Mouse (Mus musculus) mature B cell (primary cell): ENCODE data around the gene Gm45713.
"Not testable (repeated sequence)": the region's sequence is repeated elsewhere in the genome, so short reads cannot be mapped to it uniquely, and the experiment has no call there.

Source experiments
- in situ Hi-C: fragments of 300-500 bp; cut with MboI; formaldehyde crosslinking; loops from 2 replicates; pipeline ENCODE4 v1.14.3; 2019

Gene Gm45713

GRCm38 (mm10) chr7:45135993-45136567, at the start of gene Gm45713, which contains the start of gene Flt3l:
TSS of gene Gm45713 (minus strand) at chr7:45136231.
TSS of gene Flt3l (minus strand) at chr7:45136432.
- in situ Hi-C loops = no loop called here

- in situ Hi-C loops = no loop called here
Observed at GRCm38 (mm10) chr7:45183672-45184071, 47.6 kb upstream of the Gm45713 start.

DNA sequence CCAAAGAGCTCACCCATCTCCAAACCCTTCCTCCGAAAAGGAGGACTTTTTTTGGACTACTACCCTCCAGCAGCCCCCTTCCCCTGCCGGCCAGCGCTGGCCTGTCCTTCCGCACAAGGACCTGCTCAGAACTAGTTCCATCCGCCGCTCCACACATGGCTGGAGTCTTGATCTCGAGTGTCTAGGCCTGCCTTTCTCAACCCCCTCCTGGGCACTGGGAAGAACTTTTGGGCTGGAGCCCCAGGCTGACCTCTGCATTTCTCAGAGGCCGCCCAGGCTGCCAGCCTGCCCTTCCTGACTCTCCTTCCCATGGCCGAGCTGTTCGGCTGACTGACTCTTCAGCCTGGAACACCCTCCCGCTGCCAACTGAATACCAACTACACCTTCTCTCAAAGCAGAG, 46.6 kb upstream of the Gm45713 start:
- in situ Hi-C loops = no loop called here

DNA sequence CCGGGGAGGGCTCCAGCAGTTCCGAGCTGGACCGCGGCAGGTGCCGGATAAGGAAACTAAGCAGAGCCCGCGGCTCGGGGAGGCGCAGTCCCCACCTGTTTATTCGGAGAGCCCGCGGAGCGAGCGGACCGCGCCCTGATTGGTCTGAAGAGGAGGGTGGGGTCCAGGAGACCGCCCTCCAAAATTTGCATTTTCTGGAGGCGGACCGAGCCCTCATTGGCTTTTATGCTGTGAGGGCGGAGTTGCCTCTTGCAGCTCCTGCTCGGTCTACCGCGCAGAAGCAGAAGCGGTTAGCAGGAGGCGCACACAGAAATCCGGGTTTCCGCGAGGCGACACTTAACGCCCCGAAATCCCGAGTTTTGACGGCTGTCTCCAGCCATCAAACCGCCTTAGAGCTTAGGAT, 46.2 kb upstream of the Gm45713 start:
- in situ Hi-C loops = no loop called here

GRCm38 (mm10) chr7:45181540-45181939, 45.5 kb upstream of the Gm45713 start:
- in situ Hi-C loops = no loop called here

GRCm38 (mm10) chr7:45180896-45181477, 45.0 kb upstream of the Gm45713 start, which contains the start of gene Pth2:
TSS of gene Pth2 (plus strand) at chr7:45180995.
- in situ Hi-C loops = no loop called here

- in situ Hi-C loops = no loop called here
Observed at GRCm38 (mm10) chr7:45179469-45179868, 43.4 kb upstream of the Gm45713 start, which contains the start of gene Gfy. TSS of gene Gfy (minus strand) at chr7:45179569.

- in situ Hi-C loops = no loop called here
Observed at GRCm38 (mm10) chr7:45178550-45178949, 42.5 kb upstream of the Gm45713 start.

- in situ Hi-C loops = no loop called here
Observed at GRCm38 (mm10) chr7:45176356-45176755, 40.3 kb upstream of the Gm45713 start.

DNA sequence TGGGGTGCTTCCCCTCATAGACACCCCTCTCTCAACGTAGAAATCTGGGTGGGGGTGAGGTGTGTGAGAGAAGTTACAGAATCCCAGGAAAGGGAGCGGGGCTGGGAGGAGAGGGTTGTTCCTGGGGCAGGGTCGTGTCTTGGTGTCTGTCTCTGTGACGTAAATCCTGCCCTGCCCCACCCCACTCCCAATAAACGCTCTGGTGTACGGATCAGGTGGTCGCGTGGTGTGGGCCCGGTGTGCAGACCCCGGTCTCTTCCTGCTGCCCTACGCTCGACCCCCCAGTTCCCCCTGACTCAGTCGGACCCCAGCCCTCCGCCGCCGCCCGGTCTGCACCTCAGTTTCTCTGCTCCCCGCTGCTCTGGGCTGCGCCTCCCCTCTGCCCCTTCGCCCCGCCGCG, 39.9 kb upstream of the Gm45713 start:
- in situ Hi-C loops = no loop called here

DNA sequence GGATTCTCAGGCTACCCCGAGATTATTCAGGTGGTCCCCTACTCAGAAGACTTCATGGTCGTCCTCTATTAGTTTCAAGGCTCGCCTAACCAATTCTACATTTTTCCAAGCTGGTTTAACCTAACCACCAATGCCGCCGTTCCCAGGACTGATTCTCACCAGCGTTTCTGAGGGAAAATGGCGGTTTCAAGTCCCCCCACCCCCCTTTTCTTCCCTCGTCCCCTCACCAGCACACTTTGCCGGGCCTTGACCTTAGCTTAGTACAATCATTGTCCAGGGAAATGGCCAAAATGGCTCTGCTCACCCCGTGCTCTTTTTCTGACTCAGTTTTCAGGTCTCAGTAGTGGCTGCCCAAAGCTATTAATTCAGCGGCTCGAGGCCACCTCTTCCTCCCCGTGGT, 39.4 kb upstream of the Gm45713 start:
- in situ Hi-C loops = no loop called here

DNA sequence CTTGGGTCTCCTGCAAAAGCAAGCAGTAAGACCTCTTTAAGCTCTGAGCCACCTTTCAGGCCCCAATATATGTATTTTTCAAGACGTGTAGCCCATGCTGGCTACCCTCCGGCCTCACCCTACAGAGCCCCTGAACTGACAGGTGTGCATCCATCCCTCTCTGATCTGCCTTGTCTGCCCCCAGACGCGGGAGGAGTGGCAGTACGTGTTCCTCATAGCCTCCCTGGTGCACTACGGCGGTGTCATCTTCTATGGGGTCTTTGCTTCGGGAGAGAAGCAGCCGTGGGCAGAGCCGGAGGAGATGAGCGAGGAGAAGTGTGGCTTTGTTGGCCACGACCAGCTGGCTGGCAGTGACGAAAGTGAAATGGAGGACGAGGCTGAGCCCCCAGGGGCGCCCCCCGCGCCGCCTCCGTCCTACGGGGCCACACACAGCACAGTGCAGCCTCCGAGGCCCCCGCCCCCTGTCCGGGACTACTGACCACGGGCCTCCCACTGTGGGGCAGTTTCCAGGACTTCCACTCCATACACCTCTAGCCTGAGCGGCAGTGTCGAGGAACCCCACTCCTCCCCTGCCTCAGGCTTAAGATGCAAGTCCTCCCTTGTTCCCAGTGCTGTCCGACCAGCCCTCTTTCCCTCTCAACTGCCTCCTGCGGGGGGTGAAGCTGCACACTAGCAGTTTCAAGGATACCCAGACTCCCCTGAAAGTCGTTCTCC, 38.7 kb upstream of the Gm45713 start:
- in situ Hi-C loops = no loop called here

- in situ Hi-C loops = not testable (repeated sequence)
Observed at GRCm38 (mm10) chr7:45173772-45174171, 37.7 kb upstream of the Gm45713 start.

DNA sequence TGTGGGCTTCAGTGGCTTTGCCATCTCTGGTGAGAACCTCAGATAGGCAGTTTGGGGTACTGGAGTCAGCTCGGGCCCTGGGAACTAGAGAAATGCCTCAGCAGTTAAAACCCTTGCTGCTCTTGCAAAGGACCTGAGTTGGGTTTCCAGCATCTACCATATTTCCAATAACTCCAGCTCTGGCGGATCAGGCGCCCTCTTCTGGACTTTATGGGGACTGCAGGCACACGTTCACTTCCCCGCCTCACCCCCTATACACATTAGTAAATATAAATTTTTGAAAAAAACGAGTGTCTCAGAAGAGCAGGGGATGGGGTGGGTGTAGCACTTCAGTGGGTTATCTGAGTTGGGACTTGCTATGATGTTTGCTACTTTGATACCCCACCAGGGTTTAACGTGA, 36.9 kb upstream of the Gm45713 start:
- in situ Hi-C loops = no loop called here

DNA sequence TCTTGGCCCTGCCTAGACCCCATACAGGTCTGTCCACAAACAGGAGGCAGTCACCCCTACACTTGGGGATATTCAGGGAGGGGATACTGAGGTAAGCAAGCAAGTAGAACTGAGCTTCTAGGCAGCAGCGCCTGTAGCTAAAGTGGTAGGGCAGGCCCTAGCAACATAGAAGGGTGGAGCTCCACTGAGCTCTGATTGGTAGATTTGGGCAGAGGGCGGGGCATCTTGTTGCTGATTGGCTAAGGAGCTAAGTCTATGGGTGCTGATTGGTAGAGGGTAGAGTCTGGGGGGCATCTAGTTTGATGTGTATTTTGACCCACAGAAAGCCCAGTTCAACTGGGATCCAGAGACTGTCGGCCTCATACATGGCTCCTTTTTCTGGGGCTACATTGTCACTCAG, 33.5 kb upstream of the Gm45713 start:
- in situ Hi-C loops = no loop called here

DNA sequence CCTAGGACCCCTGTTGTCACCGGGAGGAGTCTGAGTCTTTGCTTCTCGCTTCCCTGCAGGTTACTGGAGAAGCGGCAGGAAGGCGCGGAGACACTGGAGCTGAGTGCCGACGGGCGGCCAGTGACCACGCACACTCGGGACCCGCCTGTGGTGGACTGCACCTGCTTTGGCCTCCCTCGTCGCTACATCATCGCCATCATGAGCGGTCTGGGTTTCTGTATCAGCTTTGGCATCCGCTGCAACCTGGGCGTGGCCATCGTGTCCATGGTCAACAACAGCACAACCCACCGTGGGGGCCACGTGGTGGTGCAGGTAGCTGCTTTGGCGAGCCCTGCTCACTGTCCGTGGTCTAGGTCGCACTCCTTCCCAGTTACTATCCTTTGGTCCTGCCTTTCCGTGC, 32.6 kb upstream of the Gm45713 start:
- in situ Hi-C loops = no loop called here

GRCm38 (mm10) chr7:45167761-45168445, 31.9 kb upstream of the Gm45713 start:
- in situ Hi-C loops = no loop called here

DNA sequence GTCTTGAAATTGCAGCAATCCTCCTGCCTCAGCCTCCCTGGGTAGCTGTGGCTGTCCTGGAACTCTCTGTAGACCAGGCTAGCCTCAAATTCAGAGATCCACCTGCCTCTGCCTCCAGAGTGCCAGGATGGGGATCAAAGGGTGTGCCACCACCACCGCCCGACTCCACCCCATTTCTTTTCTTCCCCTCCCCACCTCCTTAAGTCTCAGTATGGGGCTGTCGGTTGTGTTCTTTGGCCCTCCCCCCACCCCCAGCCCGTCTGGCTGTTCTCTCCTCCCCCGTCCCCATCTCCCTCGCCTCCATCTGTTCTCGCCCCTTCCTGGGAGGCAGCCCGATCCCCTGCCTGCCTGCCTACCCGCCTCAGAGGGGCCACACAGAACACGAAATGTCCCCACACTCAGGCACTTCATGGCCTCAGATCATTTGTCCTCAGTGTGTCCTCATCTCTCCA, 30.9 kb upstream of the Gm45713 start:
- in situ Hi-C loops = no loop called here

DNA sequence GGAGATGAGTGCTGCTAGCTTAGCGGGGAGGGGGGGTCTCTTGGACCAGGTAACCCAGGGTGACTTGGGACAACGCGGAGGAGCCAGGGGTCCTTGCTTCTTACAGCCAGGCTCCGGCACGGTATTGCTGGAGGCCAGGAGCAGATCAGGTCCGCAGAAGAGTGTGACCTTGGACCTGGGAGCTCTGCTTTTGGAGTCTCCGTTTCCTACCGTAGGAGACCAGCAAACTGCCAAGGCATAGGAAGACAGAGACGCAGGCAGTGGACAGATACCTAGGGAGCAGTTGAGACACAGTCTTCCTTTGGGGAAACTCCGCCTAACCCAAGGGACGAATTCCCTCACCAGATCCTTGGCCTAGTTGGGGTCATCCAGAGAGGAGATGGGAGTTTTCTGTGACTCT, 29.7 kb upstream of the Gm45713 start:
- in situ Hi-C loops = no loop called here

DNA sequence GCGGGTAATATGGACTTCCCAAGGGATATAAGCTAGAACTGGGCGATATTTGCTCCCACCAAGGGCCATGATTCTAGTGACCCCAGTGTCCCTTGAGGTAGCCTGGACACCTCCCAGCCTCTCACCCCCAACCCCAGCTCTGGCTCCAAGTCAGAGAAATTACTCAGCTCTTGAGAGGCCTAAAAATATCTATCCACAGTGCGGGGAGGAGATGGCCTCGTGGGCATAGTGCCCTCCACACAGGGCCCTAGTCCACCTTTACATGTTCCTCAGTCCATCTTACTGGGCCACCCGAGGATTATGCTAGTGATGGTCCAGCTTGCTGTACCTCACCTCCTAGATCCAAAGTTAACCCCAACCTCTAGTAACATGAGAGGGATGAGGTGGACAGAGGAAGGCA, 28.8 kb upstream of the Gm45713 start:
- in situ Hi-C loops = no loop called here

GRCm38 (mm10) chr7:45163735-45164490, 27.9 kb upstream of the Gm45713 start, which contains the start of gene Slc17a7:
TSS of gene Slc17a7 (plus strand) at chr7:45163949.
- in situ Hi-C loops = no loop called here
